Mouse (Mus musculus): Measurements from ENCODE around the gene Uggt2. TPM values are rescaled to one million over a fixed set of nuclear protein-coding genes. Genes with fewer than 3 reads are reported as not detected.
A peak's percentile ranks its signal among the peaks of the same experiment; 100 is the strongest.

The Uggt2 gene
- 18.2 and 20.9 TPM in 2 replicates for polyA plus RNA-seq (2014; fragmentation: Nextera tagmentation; extraction: Ambion mirVana)

DNA sequence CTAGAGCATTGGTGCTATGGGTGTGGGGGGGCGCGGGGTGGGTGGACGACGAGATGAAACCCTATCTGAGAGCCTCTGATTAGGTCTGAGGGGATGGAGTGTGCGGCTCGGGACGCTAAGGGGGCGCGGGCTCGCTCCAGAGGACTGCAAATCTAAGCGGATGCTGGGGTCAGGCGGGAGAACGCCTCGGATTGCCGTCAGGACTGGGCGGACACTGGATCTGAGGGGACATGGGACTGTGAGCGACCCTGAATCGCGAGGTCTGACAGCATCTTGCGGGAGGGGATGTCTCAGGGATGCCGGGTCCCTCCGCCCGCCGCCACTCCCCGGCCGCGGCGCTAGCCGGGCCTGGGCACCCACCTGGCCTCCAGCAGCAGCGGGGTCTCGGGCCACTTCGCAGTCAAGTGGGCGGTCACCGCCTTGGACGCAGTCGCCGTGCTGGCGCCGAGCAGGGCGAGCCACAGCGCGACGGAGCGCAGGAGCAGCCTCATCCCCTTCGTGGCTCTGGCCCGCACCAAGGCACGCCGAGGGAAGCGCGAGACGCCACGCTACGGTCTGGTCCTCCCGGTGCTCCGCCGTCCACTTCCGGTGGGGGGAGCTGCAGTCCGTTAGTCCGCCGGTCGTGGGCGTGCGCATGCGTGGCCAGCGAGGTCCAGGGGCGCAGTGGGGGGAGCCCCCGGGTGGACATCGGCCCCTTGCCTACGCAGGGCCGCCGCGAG, at the start of gene Uggt2:
TSS of gene Uggt2 (minus strand) at position 580 of the 719 bp plus-strand sequence.
- peak; percentile 94 for ATAC-seq (ENCODE audit: insufficient number of reproducible peaks, low FRiP score, low TSS enrichment, low read depth)
- peak within 1 kb of the TSS; percentile 85 for H3K9ac ChIP-seq (ENCODE audit: low read length)
- 0 out of 2 replicates have a peak, but pooled peaks cover 11% of the 10 kb centered on the region for H3K4me1 ChIP-seq (ENCODE audit: control insufficient read depth, insufficient read depth, low read length)
- H3K27ac ChIP-seq (replicated peaks; ENCODE audit: low read depth, low read length) = peak within 1 kb of the TSS; percentile 79
- peak within 1 kb of the TSS; percentile 63 for H3K4me2 ChIP-seq (ENCODE audit: low read depth, severe bottlenecking)
- under 1% methylated on average over 60 of the region's 72 CpGs for WGBS
- peak within 1 kb of the TSS; percentile 87 for H3K4me3 ChIP-seq (ENCODE audit: low read depth, low read length)
- no peaks in the 10 kb centered on the region for H3K9me3 ChIP-seq (ENCODE audit: control insufficient read depth, low read length)
- no peaks in the 10 kb centered on the region for H3K27me3 ChIP-seq (ENCODE audit: control insufficient read depth, insufficient read depth, low read length)
- no peaks in the 10 kb centered on the region for H3K36me3 ChIP-seq (ENCODE audit: control insufficient read depth, insufficient read depth, low read length)
- DNase-seq (ENCODE audit: low spot score) = peak; percentile 92

DNA sequence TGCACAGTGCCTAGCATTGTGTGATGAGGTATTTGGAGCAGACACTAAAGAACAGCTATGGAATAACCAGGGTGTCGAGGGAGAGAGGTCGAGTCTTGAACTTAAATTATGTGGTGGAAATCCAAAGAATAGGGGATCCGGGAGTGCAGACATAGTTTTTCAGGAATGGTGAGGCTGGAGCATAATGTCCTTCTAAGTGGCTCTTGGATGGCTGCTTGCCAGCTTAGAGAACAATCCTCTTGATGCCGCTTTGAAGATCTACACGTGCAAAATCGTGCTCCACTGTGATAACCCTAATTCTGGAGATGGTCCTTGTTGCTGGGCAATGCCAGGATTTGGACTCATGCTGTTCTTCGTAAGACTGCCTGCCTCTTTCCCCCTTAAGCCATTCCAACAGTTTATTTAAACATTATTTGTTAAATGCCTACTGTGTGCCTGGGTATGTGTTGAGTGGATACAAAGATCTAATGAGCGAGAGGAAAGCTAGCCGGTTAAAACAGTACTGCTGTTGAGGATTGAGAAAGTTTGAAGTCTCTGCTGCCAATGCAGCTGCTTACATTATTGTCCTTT, 40.2 kb upstream of the Uggt2 start:
- Histone ChIP-seq H3K36me3 (ENCODE audit: control insufficient read depth, insufficient read depth, low read length) (no peaks in the 10 kb centered on the region), H3K9me3 (ENCODE audit: control insufficient read depth, low read length) (no peaks in the 10 kb centered on the region), H3K4me1 (ENCODE audit: control insufficient read depth, insufficient read depth, low read length) (0 out of 2 replicates have a peak, but pooled peaks cover 4% of the 10 kb centered on the region), H3K4me2 (ENCODE audit: low read depth, severe bottlenecking) (no peak overlapping the region), H3K27me3 (ENCODE audit: control insufficient read depth, insufficient read depth, low read length) (peaks cover 40% of the 10 kb centered on the region), H3K4me3 (ENCODE audit: low read depth, low read length) (no peak overlapping the region), H3K9ac (ENCODE audit: low read length) (no peak overlapping the region), H3K27ac (replicated peaks; ENCODE audit: low read depth, low read length) (no peak overlapping the region)
- no peak for DNase-seq (ENCODE audit: low spot score)
- 49% methylated on average over 9 of the region's 9 CpGs for WGBS
- ATAC-seq (ENCODE audit: insufficient number of reproducible peaks, low FRiP score, low TSS enrichment, low read depth) = no peak

DNA sequence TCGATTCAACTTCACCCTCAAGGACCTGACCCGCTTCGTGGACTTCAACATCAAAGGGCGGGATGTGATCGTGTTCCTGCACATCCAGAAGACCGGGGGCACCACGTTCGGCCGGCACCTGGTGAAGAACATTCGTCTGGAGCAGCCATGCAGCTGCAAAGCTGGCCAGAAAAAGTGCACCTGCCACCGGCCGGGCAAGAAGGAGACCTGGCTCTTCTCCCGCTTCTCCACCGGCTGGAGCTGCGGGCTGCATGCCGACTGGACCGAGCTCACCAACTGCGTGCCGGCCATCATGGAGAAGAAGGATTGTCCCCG, 39.5 kb upstream of the Uggt2 start:
- no peak for ATAC-seq (ENCODE audit: insufficient number of reproducible peaks, low FRiP score, low TSS enrichment, low read depth)
- Histone ChIP-seq H3K36me3 (ENCODE audit: control insufficient read depth, insufficient read depth, low read length) (no peaks in the 10 kb centered on the region), H3K27ac (replicated peaks; ENCODE audit: low read depth, low read length) (no peak overlapping the region), H3K4me3 (ENCODE audit: low read depth, low read length) (peak overlapping the region; percentile 65), H3K27me3 (ENCODE audit: control insufficient read depth, insufficient read depth, low read length) (peaks cover 40% of the 10 kb centered on the region), H3K4me2 (ENCODE audit: low read depth, severe bottlenecking) (peak overlapping the region; percentile 97), H3K4me1 (ENCODE audit: control insufficient read depth, insufficient read depth, low read length) (0 out of 2 replicates have a peak, but pooled peaks cover 4% of the 10 kb centered on the region), H3K9ac (ENCODE audit: low read length) (no peak overlapping the region), H3K9me3 (ENCODE audit: control insufficient read depth, low read length) (no peaks in the 10 kb centered on the region)
- WGBS = 1% methylated on average over 20 of the region's 20 CpGs
- peak; percentile 55 for DNase-seq (ENCODE audit: low spot score)

DNA sequence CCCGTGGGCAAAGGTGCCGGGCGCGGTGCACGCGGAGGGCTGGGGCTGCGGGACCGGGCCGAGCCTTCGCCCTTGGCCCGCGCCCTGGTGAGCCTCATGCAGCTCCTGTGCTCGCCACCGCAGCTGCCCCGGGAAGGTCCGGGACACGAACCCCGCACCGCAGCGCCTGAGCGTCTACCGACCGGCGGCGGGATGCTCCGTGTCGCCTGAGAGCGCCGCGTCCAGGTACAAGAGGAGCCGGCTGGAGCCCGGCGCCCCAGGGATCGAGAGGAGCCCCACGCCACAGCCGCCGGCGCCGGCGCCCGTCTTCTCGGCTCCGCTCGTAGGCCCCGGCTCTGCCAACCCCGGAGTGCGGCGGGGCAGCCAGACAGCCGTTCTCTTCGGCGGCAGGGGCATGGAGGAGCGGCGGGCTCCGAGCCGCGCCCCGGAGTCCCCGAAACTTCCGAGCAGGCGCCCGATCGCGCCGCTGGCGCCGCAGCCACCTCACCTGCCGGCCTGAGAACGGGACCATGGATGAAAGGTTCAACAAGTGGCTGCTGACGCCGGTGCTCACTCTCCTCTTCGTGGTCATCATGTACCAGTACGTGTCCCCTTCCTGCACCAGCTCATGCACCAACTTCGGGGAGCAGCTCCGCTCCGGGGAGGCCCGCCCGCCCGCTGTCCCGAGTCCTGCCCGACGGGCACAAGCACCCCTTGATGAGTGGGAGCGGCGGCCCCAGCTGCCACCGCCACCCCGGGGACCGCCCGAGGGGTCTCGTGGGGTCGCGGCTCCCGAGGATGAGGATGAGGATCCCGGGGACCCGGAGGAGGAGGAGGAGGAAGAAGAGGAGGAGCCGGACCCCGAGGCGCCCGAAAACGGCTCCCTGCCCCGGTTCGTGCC, 38.9 kb upstream of the Uggt2 start, which contains the start of gene Hs6st3:
TSS of gene Hs6st3 (plus strand) at position 436 of the 880 bp plus-strand sequence.
- Histone ChIP-seq H3K4me3 (ENCODE audit: low read depth, low read length) (peak within 1 kb of the TSS; percentile 65), H3K4me2 (ENCODE audit: low read depth, severe bottlenecking) (peak within 1 kb of the TSS; percentile 97), H3K27me3 (ENCODE audit: control insufficient read depth, insufficient read depth, low read length) (peaks cover 40% of the 10 kb centered on the region), H3K4me1 (ENCODE audit: control insufficient read depth, insufficient read depth, low read length) (0 out of 2 replicates have a peak, but pooled peaks cover 4% of the 10 kb centered on the region), H3K9ac (ENCODE audit: low read length) (peak within 1 kb of the TSS; percentile 52), H3K9me3 (ENCODE audit: control insufficient read depth, low read length) (no peaks in the 10 kb centered on the region), H3K36me3 (ENCODE audit: control insufficient read depth, insufficient read depth, low read length) (no peaks in the 10 kb centered on the region), H3K27ac (replicated peaks; ENCODE audit: low read depth, low read length) (no peak within 1 kb of the TSS)
- peak; percentile 32; the same call in 1 of the 2 replicates for ATAC-seq (ENCODE audit: insufficient number of reproducible peaks, low FRiP score, low TSS enrichment, low read depth)
- WGBS = under 1% methylated on average over 95 of the region's 100 CpGs
- peak; percentile 52 for DNase-seq (ENCODE audit: low spot score)

DNA sequence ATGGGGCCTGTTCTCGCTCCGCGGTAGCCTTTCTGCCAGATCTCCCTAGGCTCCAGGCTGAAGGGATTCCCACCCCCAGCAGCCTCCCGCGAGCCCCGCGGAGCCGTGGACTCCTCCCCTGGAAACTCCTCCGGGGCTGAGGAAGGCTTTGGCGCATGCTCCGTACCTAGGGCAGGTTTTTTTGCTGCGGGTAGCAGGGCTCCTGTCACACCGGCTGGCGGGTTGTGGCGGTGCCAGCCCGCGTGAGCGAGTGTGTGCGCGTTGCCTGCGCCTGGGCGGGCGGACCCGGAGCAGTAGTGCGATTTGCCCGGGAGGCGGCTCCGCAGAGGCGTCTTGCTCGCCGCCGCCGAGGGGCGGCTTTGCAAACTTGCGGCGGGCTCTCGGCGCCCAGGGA, 38.3 kb upstream of the Uggt2 start:
- Histone ChIP-seq H3K9ac (ENCODE audit: low read length) (peak overlapping the region; percentile 52), H3K4me1 (ENCODE audit: control insufficient read depth, insufficient read depth, low read length) (0 out of 2 replicates have a peak, but pooled peaks cover 4% of the 10 kb centered on the region), H3K36me3 (ENCODE audit: control insufficient read depth, insufficient read depth, low read length) (no peaks in the 10 kb centered on the region), H3K9me3 (ENCODE audit: control insufficient read depth, low read length) (no peaks in the 10 kb centered on the region), H3K27ac (replicated peaks; ENCODE audit: low read depth, low read length) (no peak overlapping the region), H3K27me3 (ENCODE audit: control insufficient read depth, insufficient read depth, low read length) (peaks cover 40% of the 10 kb centered on the region), H3K4me3 (ENCODE audit: low read depth, low read length) (peak overlapping the region; percentile 65), H3K4me2 (ENCODE audit: low read depth, severe bottlenecking) (peak overlapping the region; percentile 97)
- under 1% methylated on average over 38 of the region's 38 CpGs for WGBS
- DNase-seq (ENCODE audit: low spot score) = peak; percentile 78
- peak; percentile 82 for ATAC-seq (ENCODE audit: insufficient number of reproducible peaks, low FRiP score, low TSS enrichment, low read depth)

DNA sequence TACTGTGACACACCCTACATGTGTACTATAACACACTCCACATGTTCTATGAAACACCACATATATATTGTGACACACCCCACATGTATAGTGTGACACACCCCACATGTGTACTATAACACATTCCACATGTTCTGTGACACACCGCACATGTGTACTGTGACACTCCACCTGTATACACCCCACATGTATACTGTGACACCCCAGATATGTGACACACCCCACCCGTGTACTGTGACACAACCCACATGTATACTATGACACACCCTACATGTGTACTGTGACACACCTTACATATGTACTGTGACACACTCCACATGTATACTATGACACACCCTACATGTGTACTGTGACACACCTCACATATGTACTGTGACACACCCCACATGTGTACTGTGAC, 28.1 kb upstream of the Uggt2 start:
- H3K9ac ChIP-seq (ENCODE audit: low read length) = no peak overlapping the region
- ATAC-seq (ENCODE audit: insufficient number of reproducible peaks, low FRiP score, low TSS enrichment, low read depth) = peak; percentile 52

DNA sequence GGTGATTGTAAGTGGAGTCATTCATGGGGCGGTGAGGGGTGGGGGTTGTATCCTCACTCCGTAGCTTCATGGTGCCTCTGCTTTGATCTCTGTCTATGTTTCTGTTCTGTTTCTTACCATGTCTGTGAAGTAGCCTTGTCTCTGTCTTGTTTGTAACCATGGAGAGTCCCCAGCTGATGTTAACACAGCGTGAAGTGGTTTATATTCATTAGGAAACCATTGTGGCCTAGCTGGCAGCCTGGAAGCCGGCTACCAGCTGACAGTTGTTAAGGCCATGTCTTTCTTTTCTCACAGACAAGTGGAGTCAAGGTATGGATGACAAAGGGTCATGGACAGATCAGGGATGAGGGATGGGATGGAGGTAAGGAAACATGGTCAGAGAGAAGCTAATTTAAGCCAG, 26.6 kb upstream of the Uggt2 start:
- no peak overlapping the region for H3K4me2 ChIP-seq (ENCODE audit: low read depth, severe bottlenecking)
- H3K4me1 ChIP-seq (ENCODE audit: control insufficient read depth, insufficient read depth, low read length) = no peaks in the 10 kb centered on the region
- H3K27ac ChIP-seq (replicated peaks; ENCODE audit: low read depth, low read length) = no peak overlapping the region
- no peak overlapping the region for H3K4me3 ChIP-seq (ENCODE audit: low read depth, low read length)
- no peaks in the 10 kb centered on the region for H3K36me3 ChIP-seq (ENCODE audit: control insufficient read depth, insufficient read depth, low read length)
- no peaks in the 10 kb centered on the region for H3K9me3 ChIP-seq (ENCODE audit: control insufficient read depth, low read length)
- no peaks in the 10 kb centered on the region for H3K27me3 ChIP-seq (ENCODE audit: control insufficient read depth, insufficient read depth, low read length)
- 42% methylated on average over 4 of the region's 4 CpGs for WGBS
- no peak for ATAC-seq (ENCODE audit: insufficient number of reproducible peaks, low FRiP score, low TSS enrichment, low read depth)
- no peak overlapping the region for H3K9ac ChIP-seq (ENCODE audit: low read length)
- peak; percentile 14 for DNase-seq (ENCODE audit: low spot score)

More for the DNA sequence above, 28.1 kb upstream of the Uggt2 start:
- no peak overlapping the region for H3K27ac ChIP-seq (replicated peaks; ENCODE audit: low read depth, low read length)
- no peaks in the 10 kb centered on the region for H3K36me3 ChIP-seq (ENCODE audit: control insufficient read depth, insufficient read depth, low read length)
- H3K9me3 ChIP-seq (ENCODE audit: control insufficient read depth, low read length) = no peaks in the 10 kb centered on the region
- H3K4me3 ChIP-seq (ENCODE audit: low read depth, low read length) = no peak overlapping the region
- peak; percentile 9 for DNase-seq (ENCODE audit: low spot score)
- H3K4me1 ChIP-seq (ENCODE audit: control insufficient read depth, insufficient read depth, low read length) = no peaks in the 10 kb centered on the region
- H3K27me3 ChIP-seq (ENCODE audit: control insufficient read depth, insufficient read depth, low read length) = no peaks in the 10 kb centered on the region
- 94% methylated on average over 2 of the region's 2 CpGs for WGBS
- no peak overlapping the region for H3K4me2 ChIP-seq (ENCODE audit: low read depth, severe bottlenecking)

DNA sequence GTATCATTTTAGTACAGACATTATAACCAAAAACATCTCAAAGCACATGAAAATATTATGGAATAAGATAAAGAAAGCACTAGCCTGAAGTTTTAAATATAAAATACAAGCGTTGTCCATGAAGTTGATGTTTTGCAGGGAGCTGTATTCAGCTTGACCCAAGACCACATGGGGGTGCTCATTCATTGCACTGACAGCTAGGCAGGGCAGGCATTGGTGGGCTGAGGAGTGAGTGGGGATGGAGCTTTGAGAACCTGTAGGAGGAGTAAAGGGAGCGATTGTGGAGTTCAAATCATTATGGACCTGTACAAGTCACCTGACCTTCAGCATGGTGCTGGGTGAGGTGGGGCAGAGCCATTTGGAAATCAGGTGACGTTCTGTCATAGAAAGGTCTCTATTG, 24.8 kb upstream of the Uggt2 start:
- Histone ChIP-seq H3K4me3 (ENCODE audit: low read depth, low read length) (no peak overlapping the region), H3K4me2 (ENCODE audit: low read depth, severe bottlenecking) (no peak overlapping the region), H3K9ac (ENCODE audit: low read length) (no peak overlapping the region), H3K9me3 (ENCODE audit: control insufficient read depth, low read length) (no peaks in the 10 kb centered on the region), H3K36me3 (ENCODE audit: control insufficient read depth, insufficient read depth, low read length) (no peaks in the 10 kb centered on the region), H3K27me3 (ENCODE audit: control insufficient read depth, insufficient read depth, low read length) (no peaks in the 10 kb centered on the region), H3K4me1 (ENCODE audit: control insufficient read depth, insufficient read depth, low read length) (no peaks in the 10 kb centered on the region), H3K27ac (replicated peaks; ENCODE audit: low read depth, low read length) (no peak overlapping the region)
- DNase-seq (ENCODE audit: low spot score) (peak; percentile 59), ATAC-seq (ENCODE audit: insufficient number of reproducible peaks, low FRiP score, low TSS enrichment, low read depth) (peak; percentile 76)
- WGBS = 24% methylated on average over 3 of the region's 3 CpGs
